Mouse (Mus musculus) lung, postnatal 36 days (tissue): Measurements from ENCODE around the gene Odf2.
"Not testable (repeated sequence)": the region's sequence is repeated elsewhere in the genome, so short reads cannot be mapped to it uniquely, and the experiment has no call there.

Experiments used
- DNase-seq: peaks from one replicate; pipeline ENCODE4 v3.0.0; 2022; ENCODE audit warnings: mixed read lengths

Gene Odf2

DNA sequence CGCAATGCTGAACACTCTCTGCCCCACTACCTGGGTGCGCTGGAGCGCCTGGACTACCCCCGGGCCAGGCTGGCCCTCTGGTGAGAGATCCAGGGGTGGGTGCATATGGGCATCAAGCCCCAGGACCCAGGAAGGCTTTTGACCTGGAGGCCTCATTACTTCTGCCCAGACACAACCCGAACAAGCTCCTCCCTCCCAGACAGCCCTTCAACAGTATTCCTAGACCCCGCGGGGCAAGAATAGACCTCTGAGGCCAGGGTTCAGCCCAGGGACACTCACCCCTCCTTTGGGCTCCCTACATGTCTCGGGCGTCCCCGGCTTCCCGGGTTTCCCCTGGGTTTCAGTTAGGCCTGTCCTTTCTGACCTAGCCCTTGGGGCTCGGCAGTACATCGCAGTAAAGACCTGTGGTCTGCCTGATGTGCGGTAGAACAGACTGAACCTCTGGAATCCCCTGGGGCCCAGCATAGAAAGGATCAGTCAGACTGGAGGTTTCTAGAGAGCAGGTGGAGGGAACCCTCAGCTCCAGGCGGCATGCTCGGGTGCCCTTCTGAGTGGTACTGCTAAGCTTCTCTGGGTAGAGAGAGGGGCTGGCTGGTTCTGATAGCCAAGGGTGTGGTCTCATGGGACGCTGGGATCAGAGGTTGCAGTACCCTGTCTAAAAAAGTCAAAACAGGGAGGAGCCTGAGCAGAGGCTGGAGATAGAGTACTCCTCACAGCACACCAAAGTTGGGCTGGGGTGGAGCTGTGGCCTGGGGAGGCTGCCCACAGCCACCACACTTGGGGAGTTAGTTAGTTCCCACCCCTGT, 19.2 kb upstream of the Odf2 start:
- DNase-seq: peak; percentile 27

DNA sequence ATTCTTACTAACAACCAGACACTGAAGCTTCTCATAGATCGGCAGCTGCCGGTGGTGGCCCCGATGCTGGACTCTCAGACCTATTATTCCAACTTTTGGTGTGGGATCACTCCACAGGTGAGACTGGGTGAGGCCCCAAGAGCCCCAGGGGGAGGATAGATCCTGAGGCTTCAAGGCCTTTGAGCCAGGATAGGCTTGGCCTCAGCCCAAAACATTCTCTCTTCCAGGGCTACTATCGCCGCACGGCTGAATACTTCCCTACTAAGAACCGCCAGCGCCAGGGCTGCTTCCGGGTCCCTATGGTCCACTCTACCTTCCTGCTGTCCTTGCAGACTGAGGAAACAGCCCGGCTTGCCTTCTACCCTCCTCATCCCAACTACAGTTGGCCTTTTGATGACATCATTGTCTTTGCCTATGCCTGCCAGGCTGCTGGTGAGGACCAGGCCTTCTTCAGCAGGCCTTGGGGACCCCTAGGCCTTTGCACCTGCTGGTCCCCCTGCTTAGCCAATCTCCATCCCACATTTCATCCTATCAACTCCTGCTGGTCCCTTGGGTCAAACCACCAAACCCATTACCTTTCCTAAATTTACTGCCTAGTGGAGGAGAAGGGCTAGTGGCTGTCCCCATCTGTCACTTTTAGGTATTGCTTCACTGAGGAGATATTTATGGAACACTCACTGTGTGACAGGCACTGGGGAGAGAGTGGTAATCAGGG, 16.3 kb upstream of the Odf2 start:
- no peak for DNase-seq

DNA sequence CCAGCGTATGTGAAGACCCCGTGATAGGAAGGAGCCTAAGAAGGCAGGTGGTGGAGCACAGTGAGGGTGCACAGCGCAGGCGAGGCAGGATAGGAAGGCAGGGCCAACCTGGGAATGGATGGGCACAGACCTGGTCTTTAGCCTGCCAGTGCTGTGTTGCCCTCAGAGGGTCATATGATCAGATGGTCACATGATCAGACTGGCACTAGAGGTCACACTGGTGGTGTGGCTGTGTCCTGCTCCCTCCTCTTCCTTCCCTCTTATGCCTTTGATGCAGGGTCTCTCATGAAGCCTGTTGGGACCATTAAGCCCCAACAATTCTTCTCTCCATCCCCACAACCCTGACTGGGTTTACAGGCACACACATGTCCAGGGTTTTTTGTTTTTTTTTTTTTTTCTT, 15.2 kb upstream of the Odf2 start:
- no peak for DNase-seq

DNA sequence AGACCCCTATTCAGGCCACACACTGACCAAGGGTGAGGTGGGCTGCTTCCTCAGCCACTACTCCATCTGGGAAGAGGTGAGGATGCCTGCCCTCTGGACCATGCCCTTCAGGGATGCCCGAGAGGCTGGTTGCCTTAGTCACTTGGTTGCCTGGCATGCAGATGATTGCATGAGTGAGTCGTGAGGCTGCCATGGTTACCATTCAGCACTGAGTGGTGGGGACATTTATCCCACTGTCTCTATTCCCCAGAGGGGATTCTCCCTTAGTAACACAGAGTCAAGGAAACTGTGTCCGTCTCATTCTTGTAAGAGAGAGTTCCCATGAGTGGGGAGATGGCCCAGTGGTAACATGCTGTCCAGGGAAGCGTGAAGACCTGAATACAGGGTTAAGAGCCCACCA, 11.0 kb upstream of the Odf2 start:
- DNase-seq: no peak

DNA sequence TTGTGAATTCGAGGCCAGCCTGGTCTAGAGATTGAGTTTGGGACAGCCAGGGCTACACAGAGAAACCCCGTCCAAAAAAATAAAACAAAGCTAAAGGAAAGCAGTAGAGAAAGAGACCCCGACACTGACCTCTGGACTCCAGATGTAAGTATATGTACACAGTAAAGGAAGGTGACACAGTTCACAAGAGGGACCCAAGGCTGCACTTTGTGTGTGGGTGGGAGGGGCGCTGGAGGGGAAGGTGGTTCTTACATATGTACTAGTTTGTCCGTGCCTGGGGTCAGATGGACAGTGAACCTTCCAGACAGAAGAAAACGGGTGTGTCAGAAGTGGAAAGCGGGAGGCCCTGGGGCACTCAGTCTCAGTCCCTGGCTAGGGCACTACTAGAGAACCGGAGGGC, 9.8 kb upstream of the Odf2 start:
- DNase-seq: no peak

DNA sequence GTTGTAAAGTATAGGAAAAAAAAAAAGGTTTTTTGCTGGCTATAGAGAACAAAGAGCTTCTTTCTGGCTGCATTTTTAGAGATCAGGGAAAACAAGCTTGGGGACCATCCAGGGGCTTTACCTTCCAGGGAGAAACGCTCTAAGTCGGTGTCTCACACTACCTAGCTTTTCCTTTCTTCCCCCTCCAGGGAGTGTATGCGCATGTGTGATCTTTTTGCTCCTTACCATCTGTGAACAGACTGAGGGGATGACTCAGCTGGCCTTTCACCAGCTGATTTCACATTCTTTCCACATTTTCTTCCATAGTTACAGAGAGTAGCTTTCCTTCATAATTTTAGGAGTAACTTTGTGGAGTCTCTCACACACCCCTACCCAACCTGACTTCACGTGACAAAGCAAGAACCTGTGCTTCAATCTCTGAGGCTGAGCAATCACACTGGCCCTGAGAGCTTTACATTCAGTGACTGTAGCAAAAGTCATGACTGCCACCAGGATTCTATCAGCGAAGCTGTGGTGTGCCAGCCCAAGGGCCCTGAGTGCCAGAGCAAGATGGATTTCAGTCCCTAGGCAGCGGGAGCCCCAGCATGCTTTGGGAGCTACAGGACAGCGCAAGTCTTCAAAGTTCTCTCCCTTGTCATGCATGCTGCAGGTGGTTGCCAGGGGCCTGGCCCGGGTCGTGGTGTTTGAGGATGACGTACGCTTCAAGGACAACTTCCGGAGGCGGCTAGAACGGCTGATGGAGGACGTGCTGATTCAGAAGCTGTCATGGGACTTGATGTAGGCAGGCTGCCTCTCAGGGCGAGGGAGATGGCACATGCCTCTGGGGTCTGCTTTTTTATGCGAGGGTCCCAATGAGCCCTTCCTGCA, 8.8 kb upstream of the Odf2 start:
- no peak for DNase-seq

DNA sequence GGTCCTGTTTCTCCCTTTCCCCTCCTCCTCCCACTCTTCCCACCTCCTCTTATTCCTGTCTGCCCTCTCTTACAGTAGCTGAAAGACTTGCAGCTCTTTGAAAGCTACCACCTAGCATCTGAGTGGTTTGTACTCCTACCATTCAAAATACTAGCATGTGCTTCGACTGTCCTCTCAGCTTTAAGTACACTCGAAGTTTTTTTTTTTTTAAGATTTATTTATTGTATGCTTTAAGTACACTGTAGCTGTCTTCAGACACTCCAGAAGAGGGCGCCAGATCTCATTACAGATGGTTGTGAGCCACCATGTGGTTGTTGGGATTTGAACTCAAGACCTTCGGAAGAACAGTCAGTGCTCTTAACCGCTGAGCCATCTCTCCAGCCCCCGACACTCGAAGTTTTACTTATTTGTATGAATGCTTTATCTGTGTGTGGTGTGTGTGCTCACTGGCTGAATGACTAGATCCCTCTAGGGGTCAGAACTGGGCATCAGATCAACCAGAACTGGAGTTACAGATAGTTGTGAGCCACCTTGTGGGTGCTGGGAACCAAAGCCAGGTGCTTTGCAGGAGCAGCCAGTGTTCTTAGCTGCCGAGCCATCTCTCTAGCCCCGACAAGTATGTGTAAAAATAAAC, 2.2 kb upstream of the Odf2 start:
- not testable (repeated sequence) for DNase-seq

DNA sequence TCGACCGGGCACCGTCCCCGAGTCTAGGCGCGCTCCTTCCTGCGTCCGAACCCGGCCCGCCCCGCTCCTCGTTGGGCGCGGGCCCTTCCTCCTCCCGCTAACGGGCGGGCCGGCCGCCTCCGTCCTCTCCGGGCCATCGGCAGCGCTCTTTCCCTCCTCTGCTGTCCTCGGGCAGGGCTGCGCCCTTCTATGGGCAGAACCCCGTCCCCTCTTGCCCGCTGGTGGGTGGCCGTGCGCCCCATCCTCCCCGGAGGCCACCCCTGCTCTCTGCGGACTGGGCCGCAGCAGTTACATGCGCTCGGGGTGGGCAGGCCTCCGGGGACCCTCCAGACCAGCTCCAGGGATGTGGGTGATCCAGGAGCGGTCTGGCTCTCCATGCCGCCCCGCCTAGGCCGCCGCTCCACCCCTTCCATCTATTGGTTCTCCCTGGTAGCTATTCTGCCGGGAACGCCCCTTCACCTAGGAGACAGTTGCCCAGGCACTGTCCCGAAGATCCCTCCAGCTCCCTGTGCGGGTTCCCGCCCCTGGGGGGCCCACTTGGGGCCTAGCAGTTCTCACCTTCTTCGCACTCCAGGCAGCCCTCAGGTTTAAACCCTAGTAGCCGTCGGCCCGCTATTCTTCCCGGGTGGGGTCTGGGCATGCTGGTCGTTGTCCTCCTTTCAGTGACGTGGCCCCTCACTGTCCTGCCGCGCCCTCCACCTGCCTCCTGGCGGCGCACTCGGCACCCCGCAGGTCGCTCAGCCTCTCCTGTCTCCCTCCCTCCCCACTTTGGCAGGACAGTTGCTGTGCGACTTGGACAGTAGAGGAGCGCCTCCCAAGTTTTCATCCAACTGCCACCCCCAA, 1.2 kb downstream of the Odf2 start:
- DNase-seq: peak; percentile 92

DNA sequence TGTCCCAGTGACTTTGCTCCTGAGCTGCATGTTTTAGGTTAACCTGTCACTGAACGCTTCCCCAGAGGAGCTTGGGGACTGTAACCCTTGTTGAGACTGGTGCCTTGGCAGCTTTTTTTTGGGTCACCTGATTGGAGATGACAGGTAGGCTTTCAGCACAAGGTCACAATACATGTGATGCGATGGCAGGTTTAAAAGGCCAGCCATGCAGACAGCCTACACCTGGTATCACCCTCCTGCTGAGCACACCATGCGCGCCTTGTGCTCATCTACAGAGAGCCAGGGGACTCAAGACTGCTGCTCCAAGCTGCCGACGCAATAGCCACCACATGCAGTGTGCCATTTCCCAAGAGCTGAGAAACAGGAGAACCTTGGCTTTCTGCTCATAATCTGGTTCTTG, 2.8 kb downstream of the Odf2 start:
- no peak for DNase-seq

DNA sequence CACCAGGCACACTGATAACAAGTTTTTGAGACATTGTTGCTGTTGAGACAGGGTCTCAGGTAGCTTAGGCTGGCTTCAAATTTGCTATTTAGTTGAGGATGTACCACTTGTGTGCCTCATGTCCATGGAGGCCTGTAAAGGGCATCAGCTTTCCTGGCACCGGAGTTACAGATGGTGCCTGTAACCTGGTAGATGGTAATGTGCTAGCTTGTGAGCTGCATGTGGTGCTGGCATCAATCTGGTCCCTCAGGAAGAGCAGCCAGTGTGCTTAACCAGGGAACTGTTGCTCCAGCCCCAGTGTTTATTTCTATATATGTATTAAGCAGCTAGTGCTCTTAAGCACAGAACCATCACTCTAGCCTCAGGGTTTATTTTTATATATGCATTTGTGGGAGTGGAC, 7.0 kb downstream of the Odf2 start:
- no peak for DNase-seq

DNA sequence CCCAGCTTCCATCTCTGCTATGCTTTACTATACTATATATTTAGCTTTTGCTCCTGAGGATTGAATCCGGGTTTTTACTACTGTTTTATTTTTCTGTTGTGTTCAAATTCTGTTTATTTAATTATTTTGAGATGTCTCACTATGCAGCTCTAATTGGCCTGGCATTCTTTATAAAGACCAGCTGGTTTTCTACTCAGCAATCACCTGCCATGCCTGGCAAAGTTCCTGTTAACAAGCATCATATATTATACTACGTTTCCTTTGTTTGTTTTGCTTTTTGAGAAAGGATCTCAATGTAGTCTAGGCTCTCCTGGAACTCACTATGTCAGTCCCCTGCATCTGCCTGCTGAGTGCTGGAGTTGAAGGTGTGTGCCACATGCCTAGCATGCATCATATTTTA, 8.3 kb downstream of the Odf2 start:
- DNase-seq: no peak

DNA sequence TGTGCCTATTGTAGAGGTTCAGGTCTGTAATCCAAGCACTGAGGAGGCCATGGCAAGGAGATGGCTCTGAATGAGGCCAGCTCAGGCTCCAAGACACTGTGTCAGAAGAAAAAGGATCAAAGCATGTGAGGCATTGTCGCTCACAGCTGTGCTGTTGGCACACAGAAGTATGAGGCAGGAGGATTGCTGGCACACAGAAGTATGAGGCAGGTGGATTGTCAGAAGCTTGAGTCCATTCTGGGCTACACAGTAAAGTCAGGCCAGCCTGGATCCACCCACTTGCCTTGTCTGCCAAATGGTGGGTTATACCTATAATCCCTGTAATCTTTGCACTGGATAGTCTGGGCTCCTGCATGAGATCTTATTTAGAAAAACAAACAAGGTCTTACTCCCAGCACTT, 9.1 kb downstream of the Odf2 start:
- DNase-seq: no peak

DNA sequence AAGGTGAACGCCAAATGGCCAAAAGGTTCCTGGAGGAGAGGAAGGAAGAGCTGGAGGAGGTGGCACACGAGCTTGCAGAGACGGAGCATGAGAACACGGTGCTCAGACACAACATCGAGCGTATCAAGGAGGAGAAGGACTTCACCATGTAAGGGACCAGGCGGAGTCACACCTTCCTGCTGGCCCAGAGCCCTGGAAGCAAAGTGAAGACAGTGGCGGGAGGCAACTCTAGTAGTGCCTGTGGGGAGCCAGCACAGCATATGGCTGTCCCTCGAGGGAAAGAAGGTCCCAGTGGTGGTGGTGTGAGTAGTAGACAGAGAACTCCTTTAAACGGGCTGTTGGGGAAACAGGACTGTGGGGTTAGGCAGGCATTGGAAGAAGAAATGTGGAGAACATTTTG, 13.2 kb downstream of the Odf2 start:
- no peak for DNase-seq

DNA sequence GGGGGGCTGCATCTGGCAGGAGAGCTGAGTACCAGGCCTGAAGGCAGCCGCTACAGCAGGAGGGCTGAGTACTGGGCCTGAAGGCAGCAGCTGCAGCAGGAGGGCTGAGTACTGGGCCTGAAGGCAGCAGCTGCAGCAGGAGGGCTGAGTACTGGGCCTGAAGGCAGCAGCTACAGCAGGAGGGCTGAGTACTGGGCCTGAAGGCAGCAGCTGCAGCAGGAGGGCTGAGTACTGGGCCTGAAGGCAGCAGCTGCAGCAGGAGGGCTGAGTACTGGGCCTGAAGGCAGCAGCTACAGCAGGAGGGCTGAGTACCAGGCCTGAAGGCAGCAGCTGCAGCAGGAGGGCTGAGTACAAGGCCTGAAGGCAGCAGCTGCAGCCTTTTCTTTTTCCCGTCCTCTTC, 19.1 kb downstream of the Odf2 start:
- not testable (repeated sequence) for DNase-seq

DNA sequence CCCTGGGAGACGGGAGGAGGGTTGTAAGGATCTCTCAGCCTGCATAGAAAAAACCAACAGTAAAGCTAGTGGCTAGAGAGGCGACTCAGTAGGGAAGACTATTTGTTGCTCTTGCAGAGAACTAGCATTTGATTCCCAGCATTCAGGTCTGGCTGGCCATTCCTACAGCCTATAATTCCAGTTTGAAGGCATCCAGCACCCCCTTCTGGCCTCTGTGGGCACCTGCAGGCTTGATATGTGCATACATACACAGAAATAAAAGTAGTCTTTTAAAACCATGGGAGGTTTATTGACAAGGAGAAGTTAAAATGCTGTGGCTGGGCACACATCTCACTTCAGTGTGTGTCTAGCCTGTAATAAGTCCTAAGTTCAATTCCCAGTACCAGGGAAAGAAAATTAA, 21.0 kb downstream of the Odf2 start:
- no peak for DNase-seq

DNA sequence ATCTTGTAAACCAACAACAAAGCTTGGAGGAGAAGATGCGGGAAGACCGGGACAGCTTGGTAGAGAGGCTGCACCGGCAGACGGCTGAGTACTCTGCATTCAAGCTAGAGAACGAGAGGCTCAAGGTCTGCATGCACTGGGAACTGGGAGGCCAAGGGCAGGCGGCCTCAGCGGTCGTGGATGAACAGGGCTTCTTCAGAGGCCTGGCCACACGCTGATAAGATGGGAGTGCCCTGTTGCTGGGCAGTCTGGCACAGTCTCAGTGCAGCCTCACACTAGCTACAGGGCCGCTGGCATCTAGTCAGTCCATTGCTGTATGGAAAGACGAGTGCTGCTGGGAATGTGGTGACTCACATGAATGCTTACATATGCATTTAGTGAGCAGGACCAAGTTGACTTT, 28.6 kb downstream of the Odf2 start:
- DNase-seq: no peak

DNA sequence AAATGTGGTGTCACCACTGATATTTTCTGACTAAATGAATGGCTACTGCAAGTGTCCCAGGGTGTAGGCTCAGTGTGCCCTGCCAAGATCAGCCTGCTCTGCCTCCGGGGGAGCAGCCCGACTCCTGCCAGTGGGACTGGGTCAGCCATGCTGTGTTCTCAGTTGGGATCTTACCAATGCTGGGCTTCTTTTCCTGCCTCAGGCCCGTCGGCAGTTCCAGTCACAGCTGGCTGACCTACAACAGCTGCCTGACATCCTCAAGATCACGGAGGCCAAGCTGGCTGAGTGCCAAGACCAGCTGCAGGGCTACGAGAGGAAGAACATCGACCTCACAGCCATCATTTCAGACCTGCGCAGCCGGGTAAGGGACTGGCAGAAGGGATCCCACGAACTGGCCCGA, 33.0 kb downstream of the Odf2 start:
- peak; percentile 74 for DNase-seq

DNA sequence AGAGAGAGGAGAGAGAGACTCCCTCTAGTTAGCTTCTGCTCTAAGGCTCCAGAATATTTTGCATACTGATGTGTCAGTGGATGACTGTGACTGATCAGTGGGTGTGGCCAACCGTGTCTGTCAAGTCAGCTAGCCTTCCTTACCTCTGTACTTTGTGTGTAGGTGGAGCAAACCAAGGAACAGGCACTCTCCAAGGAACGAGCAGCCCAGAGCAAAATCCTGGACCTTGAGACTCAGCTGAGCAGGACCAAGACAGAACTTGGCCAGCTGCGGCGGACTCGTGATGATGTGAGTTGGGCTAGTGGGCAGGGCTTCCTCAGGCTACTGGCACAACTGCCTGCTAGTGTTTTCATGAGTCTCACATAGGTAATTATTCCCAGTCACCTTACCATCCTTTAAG, 37.5 kb downstream of the Odf2 start:
- no peak for DNase-seq

DNA sequence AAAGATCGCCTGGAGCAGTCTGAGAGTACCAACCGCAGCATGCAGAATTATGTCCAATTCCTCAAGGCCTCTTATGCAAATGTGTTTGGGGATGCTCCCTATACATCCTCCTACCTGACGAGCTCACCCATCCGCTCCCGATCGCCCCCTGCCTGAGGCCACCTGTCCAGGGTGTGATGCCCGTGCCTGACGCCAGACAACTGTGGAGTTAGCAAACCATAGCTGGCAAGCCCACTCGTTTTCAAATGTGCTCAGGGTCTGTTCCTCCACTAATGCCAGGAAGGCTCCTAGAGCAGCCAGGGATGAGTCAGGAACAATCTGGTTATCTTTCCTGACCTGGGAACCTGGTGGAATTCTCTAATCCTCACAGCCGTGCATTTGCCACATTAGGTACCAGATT, 41.5 kb downstream of the Odf2 start:
- no peak for DNase-seq

DNA sequence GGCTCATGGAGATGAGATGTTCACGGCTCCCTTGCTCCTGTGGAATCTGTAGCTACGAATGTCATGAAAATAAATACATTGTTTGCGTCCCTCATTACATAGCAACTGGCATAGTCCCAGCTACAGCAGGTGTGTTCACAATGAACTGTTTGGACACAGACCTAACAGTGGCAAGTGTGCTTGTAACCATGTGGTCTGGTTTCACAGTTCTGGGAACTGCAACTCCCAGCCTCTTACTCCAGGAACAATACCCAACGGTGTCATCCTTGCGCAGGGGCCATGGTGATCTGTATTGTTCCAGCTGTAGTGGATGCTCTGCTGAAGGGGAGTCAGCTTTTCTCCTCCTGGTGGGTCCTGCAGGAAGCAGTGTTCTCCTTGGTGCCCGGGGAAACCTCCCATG, 42.2 kb downstream of the Odf2 start:
- no peak for DNase-seq

DNA sequence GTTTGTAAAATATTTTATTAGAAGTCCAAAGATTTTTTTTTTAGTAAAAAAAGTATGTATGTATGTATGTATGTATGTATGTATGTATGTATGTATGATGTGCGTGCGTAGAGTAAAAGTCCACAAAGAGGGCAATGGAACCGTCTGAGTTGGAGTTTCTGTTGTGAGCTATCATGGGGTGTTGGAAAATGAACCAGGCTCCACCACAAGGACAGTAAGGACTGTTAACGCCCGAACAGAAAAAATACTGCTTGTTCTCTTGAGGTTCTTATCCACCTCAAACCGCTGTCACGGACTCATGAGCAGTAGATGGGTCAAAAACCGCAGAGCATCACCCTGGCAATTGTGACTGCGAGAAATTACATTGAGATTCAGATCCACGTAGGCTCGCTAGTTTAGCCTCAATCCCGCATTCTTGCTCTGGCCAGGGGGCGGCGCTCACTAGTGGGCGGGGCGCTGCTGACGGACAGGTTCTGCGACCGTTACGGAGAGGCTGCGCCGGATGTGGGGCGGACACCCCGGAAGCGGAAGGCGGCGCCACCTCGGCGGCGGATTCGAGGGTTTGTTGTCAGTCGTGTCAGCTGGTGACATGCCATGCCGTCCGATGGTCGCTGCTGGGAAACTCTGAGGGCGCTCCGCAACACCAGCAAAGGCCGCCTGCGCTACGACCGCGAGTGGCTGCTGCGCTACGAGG, 46.0 kb downstream of the Odf2 start, which contains the start of gene Gle1:
TSS of gene Gle1 (plus strand) at position 521 of the 694 bp plus-strand sequence.
- peak; percentile 97 for DNase-seq
